Mouse (Mus musculus) ES-E14 (cell line): ENCODE measurements around the gene Nlrc5. TPM values are rescaled to one million over a fixed set of nuclear protein-coding genes. Genes with fewer than 3 reads are reported as not detected.

Experiments used
- DNase-seq: peaks from one replicate; pipeline ENCODE4 v3.0.0-alpha.2; 2013; ENCODE audit warnings: low read depth, low spot score
- H3K27ac ChIP-seq: 2 replicates; pipeline ENCODE4 v1.5.1; 2012; ENCODE audit warnings: low read depth, mild to moderate bottlenecking, low read length, moderate library complexity, mixed read lengths; ENCODE audit not compliant: poor library complexity, insufficient read depth, severe bottlenecking
- H3K36me3 ChIP-seq: 2 replicates; pipeline ENCODE4 v1.6.1; 2012; ENCODE audit warnings: mild to moderate bottlenecking, low read length, moderate library complexity, mixed read lengths; ENCODE audit not compliant: control insufficient read depth, poor library complexity, insufficient read depth, severe bottlenecking
- H3K4me1 ChIP-seq, 2 experiments: fragments of 150-350 bp in 1 of 2; sonication (generic) in 1 of 2; 2 replicates each; pipeline ENCODE4 v1.6.1; 2012; ENCODE audit warnings: low read length in 2 of 2, mild to moderate bottlenecking in 1 of 2, mixed read lengths in 1 of 2; ENCODE audit not compliant: control insufficient read depth in 2 of 2, insufficient read depth in 2 of 2, poor library complexity in 1 of 2
- H3K4me3 ChIP-seq, 2 experiments: fragments of 150-350 bp in 1 of 2; sonication (generic) in 1 of 2; 2 replicates each; pipeline ENCODE4 v1.5.1; 2012; ENCODE audit warnings: low read length in 2 of 2, low read depth in 1 of 2, mild to moderate bottlenecking in 1 of 2, mixed read lengths in 1 of 2; ENCODE audit not compliant: insufficient read depth in 1 of 2, poor library complexity in 1 of 2, severe bottlenecking in 1 of 2
- H3K9ac ChIP-seq: 2 replicates; pipeline ENCODE4 v1.6.1; 2012; ENCODE audit warnings: low read depth, mild to moderate bottlenecking, low read length, mixed read lengths; ENCODE audit not compliant: poor library complexity, insufficient read depth, severe bottlenecking
- H3K9me3 ChIP-seq: fragments of 150-350 bp; sonication (generic); 2 replicates; pipeline ENCODE4 v1.6.1; 2012; ENCODE audit warnings: low read depth, mild to moderate bottlenecking, low read length; ENCODE audit not compliant: control insufficient read depth, insufficient read depth
- CHD2 ChIP-seq: IDR thresholded peaks from 2 replicates; pipeline ENCODE4 v1.6.1; 2014; ENCODE audit warnings: mild to moderate bottlenecking, low read depth, low read length, inconsistent platforms
- HCFC1 ChIP-seq: IDR thresholded peaks from 2 replicates; pipeline ENCODE4 v1.6.1; 2012; ENCODE audit warnings: low read length, inconsistent platforms, borderline replicate concordance; ENCODE audit not compliant: insufficient read depth
- MAFK ChIP-seq: IDR thresholded peaks from 2 replicates; pipeline ENCODE4 v1.6.1; 2014; ENCODE audit warnings: mild to moderate bottlenecking, low read depth, low read length, inconsistent platforms; ENCODE audit not compliant: insufficient read depth
- ZC3H11A ChIP-seq: IDR thresholded peaks from 2 replicates; pipeline ENCODE4 v1.6.1; 2012; ENCODE audit warnings: low read depth, mild to moderate bottlenecking, inconsistent platforms, low read length, borderline replicate concordance
- ZNF384 ChIP-seq: IDR thresholded peaks from 2 replicates; pipeline ENCODE4 v1.6.1; 2012; ENCODE audit warnings: low read depth, low read length, inconsistent platforms
- in situ Hi-C, 2 experiments: fragments of 600-800 bp; cut with MboI; formaldehyde crosslinking; loops; one replicate each; pipeline ENCODE4 v1.15.1; 2025; ENCODE audit warnings: low sequenced_read_pairs in 2 of 2, inconsistent platforms in 1 of 2; ENCODE audit not compliant: unreplicated experiment in 2 of 2
- total RNA-seq: library from RNA; depleted of rRNA; stranded (reverse); fragments of 300-350 nt; gene quantifications from 2 replicates; pipeline ENCODE4 v1.2.3, GENCODE M21; 2012

Nlrc5 gene
- total RNA-seq, 1 experiment = 0.76 TPM

- TF ChIP-seq CHD2 = 0 out of 2 replicates have a peak, but pooled peaks have one; percentile 50
- TF ChIP-seq ZNF384 = no peak
- Histone ChIP-seq H3K9ac (no peak overlapping the region), H3K27ac (no peak overlapping the region), H3K4me1 (peaks cover 0 to 7% of the 10 kb centered on the region in 2 experiments; a peak in 1 of 4 replicates), H3K9me3 (no peaks in the 10 kb centered on the region), H3K36me3 (peaks cover 39% of the 10 kb centered on the region), H3K4me3 (no peak overlapping the region)
- DNase-seq = peak; percentile 70
- in situ Hi-C loops = no loop called here
These were observed 42.0 kb upstream of the Nlrc5 start for GRCm38 (mm10) chr8:94392147-94392546.

- no peak for DNase-seq
- in situ Hi-C loops = no loop called here
- TF ChIP-seq HCFC1 (no peak), ZC3H11A (no peak), MAFK (no peak), ZNF384 (no peak), CHD2 (no peak)
- Histone ChIP-seq H3K36me3 (peaks cover 39% of the 10 kb centered on the region), H3K4me3 (no peak overlapping the region), H3K27ac (no peak overlapping the region), H3K9me3 (no peaks in the 10 kb centered on the region), H3K4me1 (peaks cover 0 to 5% of the 10 kb centered on the region in 2 experiments; a peak in 1 of 4 replicates), H3K9ac (no peak overlapping the region)
These were observed 41.5 kb upstream of the Nlrc5 start for GRCm38 (mm10) chr8:94392648-94393047.

- Histone ChIP-seq H3K4me1 (no peaks in the 10 kb centered on the region), H3K4me3 (no peak overlapping the region), H3K36me3 (peaks cover 28% of the 10 kb centered on the region), H3K27ac (no peak overlapping the region), H3K9me3 (no peaks in the 10 kb centered on the region), H3K9ac (no peak overlapping the region)
- no peak for DNase-seq
- no peak for TF ChIP-seq MAFK
- no peak for TF ChIP-seq ZC3H11A
- no peak for TF ChIP-seq ZNF384
- no peak for TF ChIP-seq CHD2
- TF ChIP-seq HCFC1 = no peak
- in situ Hi-C loops = no loop called here
These were observed 38.2 kb upstream of the Nlrc5 start for GRCm38 (mm10) chr8:94395851-94396540.

GRCm38 (mm10) chr8:94396964-94397657 lies 37.0 kb upstream of the Nlrc5 start:
- Histone ChIP-seq H3K9me3 (no peaks in the 10 kb centered on the region), H3K4me1 (no peaks in the 10 kb centered on the region), H3K27ac (no peak overlapping the region), H3K9ac (no peak overlapping the region), H3K36me3 (peaks cover 19% of the 10 kb centered on the region), H3K4me3 (no peak overlapping the region)
- TF ChIP-seq MAFK (no peak), ZC3H11A (no peak), CHD2 (no peak), ZNF384 (no peak), HCFC1 (no peak)
- in situ Hi-C loops = no loop called here
- no peak for DNase-seq
